Mouse (Mus musculus): Measurements from ENCODE around the gene Lenep.
A peak's percentile ranks its signal among the peaks of the same experiment; 100 is the strongest.

Gene Lenep

DNA sequence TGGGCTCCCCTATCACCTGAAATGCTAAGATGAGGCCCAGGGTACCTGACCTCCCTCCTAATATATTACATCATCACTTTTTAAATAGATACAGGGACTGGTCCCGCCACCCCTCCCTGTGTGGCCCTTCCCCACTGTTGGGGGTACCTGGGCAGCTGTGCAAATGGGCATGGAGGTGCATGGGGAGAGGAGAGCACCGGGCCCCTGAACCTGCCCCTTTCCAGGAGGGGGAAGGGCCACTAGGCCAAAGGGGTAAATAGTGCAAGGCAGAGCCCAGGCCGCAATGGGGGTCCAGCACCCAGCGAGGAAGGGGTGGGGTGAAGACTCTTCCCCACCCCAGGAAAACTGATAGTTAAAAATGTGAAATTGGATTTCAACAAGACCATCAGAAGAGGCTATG lies 24.8 kb downstream of the Lenep start:
- DNase-seq (ENCODE audit: low spot score), result no peak

DNA sequence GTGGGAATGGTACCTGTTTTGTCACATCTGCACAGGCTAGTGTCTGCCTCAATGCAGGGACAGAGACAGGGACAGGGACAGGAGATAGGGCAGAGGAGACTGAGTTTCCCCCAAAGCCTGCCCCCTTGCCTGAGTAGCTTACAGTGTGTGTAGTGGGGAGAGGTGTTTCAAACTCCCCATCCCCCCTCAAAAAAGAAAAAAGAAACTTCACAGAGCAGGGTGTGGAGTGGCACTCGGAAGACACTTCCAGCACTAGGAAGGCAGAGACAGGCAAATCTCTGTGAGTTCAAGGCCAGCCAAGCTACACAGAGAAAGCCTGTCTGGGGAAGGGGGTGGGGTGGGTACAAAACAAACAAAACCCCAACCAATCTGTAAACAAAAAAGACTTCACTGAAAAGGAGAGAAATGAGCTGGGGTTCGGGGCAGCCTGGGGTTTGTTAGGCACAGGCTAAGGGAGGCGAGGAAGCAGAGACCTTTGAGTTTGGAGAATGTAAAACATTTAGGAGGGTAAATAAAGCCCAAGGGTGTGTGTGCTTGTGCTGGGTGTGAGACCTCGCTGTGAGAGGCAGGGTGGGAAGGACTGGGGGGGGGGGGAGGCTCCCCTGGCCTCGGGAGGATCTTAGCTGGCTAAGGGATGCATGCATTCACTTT lies 28.9 kb downstream of the Lenep start:
- DNase-seq (ENCODE audit: low spot score), result no peak

DNA sequence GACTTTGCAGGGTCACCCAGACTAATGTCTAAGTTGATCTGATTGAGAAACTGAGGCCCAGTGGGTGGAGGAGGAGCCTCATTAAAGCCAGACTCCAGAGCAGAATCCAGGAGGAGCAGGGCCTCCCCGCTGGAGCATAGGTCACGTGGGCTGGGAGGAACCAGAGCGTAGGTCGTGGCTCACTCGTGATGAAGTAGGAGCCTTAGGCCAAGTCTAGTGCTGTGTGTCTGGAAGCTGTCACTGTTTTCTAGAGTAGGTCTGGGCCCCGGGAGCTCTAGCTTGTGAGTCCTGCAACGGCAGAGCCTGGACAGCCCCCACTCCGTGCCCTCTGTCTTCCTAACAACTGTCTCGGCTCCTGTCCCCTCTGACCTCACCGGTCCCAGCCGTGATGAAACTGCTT lies 35.3 kb downstream of the Lenep start:
- no peak for DNase-seq (ENCODE audit: low spot score)

DNA sequence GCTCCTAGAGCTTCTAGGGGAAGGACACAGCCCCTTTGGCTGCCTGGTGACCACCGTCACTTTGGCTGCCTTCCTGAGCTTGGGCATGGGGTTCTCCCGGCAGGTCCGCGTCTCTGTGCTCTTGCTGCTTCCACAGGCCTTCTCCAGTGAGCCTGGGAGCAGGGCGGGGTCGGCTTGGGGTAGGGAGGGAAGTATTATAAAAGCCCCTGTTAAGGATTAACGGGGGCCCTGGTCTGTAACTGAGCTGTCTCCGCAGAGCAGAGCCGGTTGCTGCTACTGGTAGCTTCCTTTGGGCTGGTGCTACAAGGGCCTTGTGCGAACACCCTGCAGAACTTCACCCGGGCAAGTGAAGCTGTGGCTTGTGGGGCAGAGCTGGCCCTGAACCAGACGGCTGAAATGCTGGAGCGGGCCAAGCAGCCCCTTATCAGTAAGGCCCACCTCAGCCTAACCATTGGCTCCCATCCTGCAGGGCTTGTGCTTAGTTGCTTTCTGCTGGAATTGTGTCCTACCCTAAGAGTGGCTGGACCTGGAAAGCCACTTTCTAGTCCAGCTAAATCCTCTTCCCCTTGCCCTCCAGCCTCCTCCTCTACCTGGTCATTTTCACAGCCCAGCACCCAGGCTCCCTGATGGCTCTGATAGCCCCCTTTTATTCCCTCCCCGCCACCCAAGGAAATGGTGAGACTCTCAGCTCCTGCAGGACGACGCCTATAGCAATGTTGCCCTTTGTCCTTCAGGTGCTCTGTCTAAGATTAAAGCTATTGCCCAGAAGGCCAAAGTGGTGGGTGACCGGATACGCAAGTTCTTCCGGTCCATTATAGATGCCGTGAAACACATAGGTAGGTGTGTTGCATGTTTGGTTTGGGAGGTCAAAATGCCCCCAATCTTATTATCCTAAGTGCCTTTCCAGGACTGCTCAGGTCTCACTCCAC lies 36.8 kb downstream of the Lenep start:
- DNase-seq (ENCODE audit: low spot score), result no peak

DNA sequence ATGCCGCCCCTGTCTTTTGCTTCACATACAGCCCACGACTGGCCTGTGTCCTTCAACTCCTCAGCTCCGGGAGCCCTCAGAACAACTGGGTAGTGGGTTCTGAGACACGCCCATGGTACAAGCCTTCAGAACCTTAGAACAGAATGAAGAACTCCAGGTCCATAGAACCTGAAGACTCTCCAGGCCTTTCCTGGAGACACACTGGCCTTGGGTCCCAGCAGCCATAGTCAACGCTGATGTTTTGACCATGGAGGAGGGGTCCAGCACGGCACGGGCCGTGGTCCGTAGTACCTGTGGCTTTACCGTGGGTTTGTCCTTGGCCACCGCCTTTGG lies 37.5 kb downstream of the Lenep start, which contains the start of gene Dcst1:
Gene Dcst1 (minus strand): TSS at position 101 of the 333 bp plus-strand sequence.
- no peak for DNase-seq (ENCODE audit: low spot score)

DNA sequence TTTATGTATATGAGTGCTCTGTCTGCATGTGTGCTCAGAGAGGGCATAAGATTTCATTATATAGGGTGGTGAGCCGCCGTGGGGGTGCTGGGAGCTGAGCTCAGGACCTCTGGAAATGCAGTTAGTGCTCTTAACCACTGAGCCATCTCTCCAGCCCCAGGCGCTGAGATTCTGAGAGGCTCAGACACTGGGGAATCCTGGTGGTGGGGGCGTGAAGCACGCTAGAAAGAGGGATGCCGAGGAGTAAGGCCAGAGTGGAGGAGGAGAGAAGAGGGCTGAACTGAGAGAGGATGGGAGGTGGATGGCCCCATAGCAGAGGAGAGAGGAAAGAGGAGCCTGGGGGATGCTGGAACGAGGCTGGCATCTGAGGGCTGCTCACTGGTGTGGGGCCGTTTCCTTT lies 38.0 kb downstream of the Lenep start:
- DNase-seq (ENCODE audit: low spot score), result no peak

DNA sequence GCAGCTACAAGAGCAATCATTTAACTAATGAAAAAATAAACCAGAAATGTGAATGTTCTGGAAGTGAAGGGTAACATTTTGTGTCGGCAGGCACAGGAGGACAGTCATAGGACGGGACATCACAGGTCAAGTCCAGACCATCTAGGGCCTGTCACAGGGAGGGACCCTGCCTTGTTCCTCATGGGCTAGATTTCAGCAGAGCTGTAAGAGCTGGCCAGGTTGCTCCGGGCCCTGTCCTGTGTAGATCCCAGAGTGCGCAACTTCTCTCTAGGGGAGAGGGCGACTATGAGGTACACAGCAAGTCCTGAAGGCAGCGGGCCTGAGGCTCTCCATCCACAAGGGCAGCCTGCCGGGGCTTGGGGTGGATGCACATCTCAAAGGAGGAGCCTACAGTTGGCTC lies 40.9 kb downstream of the Lenep start, which contains the start of gene Dcst2:
Gene Dcst2 (plus strand): TSS at position 301 of the 400 bp plus-strand sequence.
- no peak for DNase-seq (ENCODE audit: low spot score)

DNA sequence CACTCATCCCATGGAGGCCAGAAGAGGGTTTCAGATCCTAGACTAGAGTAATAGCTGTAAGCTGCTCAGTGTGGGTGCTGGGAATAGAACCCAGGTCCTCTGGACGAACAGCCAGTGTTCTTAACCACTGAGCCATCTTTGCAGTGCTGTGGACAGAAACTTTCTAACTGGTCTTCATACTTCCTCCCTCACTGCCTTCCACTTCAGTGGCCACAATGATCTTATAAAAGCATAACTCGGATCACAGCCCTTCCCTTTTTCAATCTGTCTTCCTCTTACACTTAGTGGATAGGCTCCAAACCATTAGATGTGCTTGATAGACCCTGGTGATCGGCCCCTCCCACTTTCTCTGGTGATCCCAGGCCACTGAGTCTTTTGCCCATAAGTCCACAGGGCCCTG lies 42.4 kb downstream of the Lenep start:
- no peak for DNase-seq (ENCODE audit: low spot score)

DNA sequence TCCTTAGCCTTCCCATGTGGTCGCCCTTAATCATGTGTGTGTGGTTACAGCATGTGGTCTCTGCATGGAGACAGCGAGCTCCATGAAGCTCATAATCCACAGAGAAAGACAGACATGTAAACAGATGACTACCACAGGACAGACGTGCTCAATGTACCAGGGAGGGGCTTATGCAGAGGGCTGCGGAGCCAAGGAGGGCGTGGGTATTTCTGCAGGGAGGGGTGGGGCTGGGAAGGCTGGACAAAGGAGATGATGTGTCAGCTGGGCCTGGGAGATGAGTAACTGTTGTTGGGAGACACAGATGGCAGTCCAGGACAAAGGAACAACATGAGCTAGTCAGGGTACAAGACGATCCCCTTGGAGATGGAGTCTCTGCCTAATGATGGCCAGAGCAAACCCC lies 43.0 kb downstream of the Lenep start:
- no peak for DNase-seq (ENCODE audit: low spot score)

DNA sequence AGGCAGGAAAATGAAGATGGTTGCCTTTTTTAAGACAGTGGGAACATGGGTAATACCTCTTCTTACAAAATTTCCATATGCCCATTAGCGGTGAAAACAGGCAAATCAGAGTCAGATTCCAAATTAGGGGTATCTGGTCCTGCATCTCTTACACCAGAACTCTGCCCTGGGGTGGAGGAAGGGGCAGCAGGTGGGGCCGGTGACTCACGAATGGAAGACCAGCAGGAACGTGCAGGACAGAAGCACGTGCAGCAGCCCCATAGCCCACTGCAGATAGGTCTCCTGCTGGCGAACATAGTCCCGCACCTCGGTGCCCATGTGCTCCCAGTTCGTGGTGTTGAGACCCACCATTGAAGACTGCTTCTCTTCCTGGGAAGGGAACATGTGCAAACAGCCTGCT lies 46.6 kb downstream of the Lenep start:
- no peak for DNase-seq (ENCODE audit: low spot score)

DNA sequence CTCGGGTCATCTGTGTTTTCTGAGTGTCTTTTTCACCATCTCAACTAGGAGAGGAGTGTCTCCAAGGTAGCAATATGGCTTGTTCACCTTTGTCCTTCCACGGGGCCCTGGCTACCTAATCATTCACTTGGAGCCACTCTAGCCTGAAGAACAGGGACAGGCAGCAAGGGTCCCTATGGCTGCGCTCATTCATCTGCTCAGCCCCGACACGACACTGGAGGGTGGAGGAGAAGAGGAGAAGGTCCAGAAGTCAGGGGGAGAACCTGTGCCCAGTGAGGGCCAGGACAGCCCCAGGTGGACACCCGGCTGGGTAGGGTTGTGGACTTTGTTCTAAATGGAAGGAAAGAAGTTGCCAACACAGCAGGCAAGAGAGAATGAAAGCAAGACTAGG lies 47.1 kb downstream of the Lenep start:
- DNase-seq (ENCODE audit: low spot score), result no peak

DNA sequence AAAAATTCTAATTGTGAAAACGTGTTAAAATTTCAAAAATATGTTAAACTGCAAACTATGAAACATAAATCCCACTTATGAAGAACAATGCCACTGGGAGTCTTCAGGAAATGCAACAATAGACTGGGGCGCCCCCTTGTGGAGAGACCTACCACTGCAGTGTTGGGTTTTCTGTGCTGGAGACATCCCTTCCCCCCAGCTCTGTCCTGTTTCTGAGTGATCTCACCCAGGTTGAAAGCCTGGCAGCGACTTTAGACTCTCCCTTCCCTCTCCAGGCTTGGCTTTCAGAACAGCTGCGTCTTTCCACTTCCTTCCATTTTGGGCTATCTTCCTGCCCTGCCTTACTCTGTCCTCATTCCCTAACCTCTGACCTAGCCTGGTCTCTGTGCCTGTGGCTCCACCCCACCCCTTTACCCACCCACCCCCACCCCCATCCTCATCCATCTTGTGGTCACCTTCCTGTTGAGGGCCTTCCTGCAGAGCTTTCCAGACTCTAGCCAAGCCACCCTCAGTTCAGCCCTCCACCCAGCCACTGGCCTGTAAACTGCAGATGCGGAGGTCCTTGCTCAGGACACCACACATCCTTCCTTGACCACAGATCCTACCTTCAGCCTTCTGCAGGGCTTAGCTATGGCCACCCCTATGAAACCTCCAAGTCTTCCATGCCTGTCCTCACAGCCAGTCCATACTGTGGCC lies 47.6 kb downstream of the Lenep start:
- DNase-seq (ENCODE audit: low spot score), result peak; percentile 94

DNA sequence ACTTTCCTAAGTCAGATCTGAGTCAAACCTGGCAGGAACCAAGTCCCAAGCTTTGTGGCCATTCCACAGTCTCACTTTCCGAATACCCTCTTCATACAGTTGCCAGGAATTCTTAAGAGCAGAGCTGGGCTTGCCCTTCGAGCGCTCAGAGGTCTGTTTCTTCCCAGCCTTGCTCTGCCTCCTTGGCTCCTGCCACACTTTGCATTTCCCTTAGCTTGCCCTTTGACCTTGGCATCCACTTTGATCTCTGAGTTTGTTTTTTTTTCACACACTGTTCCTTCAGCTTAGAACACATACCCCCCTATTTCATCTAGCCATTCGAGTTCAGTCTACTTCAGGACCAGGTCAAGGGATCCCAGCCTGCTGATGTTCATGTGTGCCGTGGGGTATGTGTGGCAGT lies 51.3 kb downstream of the Lenep start:
- DNase-seq (ENCODE audit: low spot score), result no peak

Measured in testis, postnatal 10 days (tissue).